Mouse (Mus musculus): ENCODE measurements around the gene Dnajc5g. TPM values are rescaled to one million over a fixed set of nuclear protein-coding genes. Genes with fewer than 3 reads are reported as not detected.

Gene Dnajc5g
- total RNA-seq, 2 experiments from 2014 or later, result not detected

DNA sequence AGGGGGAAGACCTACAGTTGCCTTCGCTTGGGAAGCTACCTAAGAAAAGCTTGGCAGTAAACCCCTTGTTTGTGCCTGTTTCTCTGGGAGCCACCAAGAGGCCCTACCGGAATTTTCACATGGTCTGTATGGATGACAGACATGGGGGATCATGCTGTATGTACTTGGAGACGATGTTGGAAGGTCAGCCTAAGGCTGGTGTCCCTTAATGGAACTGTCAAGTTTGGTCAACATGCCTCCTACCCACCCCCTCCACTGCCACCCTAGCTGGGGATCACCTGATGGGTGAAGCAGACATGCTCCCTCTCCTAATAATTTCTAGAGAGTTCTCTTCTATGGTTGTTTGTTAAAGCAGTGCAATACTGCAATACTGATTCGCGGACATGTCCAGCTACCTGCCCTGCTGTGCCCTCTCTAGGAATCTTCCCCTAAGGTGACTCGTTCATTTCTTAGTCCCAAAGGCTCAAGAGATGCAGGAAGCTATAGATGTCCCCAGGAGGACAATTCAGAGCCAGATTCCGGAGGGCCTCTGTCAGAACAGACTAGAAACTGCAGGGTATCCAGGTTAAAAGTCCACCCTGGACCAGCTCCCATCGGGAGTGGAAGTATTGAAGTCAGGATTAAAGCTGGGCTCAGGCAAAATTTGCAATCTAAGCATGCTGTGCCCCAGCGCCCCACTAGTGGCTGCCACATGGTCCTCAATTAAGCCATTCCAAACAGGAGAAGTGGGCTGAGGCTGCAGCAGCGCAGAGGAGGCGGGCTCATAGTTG lies 10.2 kb upstream of the Dnajc5g start:
- DNase-seq (ENCODE audit: low spot score in 2 of 2), result no peak

DNA sequence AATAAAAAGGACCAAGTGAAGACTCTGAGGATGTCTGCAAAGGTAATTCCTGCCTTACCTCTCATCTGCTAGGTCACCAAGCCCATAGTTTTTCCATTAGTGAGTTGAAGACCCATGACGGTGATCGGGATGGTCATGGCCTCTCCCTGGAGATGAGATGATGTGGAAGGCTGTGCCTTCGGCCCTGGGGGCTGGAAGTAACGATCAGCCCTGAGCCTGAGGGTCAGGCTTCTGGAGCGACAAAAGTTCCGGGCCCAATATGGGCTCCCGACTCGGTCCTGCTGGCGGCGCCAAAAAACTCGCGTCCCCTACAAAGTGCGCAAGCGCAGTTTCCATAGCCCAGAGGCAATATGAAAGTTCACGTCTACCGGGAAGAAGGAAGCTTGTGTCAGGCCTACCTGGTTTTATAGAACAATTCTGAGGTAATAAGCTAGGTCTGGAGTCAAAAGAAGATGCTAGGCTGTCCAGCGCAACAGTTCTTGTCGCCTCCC lies 2.0 kb downstream of the Dnajc5g start, which contains the start of gene Slc30a3:
Slc30a3 (minus strand) TSS at position 238 of the 491 bp plus-strand sequence.
- DNase-seq (ENCODE audit: low spot score in 2 of 2), result no peak

DNA sequence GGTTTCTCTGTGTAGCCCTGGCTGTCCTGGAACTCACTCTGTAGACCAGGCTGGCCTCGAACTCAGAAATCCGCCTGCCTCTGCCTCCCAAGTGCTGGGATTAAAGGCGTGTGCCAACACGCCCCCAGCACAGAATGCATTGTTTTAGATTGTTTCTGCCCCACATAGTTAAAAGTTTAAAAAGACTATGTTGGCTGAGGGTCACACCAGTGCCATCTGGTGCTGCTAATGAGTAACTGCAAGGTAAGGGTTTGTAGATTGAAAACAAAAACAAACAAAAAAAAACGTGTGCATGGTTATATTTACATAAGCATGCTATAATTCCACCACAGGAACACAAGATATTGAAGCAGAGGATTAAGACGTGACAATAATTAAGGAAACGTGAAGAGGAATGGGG lies 4.7 kb downstream of the Dnajc5g start:
- no peak for DNase-seq (ENCODE audit: low spot score in 2 of 2)

DNA sequence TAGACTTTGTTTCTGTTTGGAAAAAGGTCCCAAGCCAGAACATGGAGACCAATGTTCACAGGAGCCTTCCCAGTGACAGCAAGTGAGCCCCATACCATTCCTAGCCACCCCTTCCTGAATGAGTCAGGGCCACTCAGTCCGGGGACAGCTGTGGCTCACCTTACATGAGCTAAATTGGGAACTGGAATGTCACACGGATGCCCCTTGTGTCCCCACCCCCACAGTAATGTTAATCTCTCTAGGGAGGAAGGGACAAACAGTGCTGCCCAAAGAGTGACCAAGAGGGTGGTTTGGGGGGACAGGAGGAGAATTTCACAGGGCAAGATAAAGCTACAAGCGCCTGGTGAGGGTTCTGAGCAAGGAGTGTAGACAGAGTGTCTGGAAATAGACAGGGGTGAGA lies 10.3 kb downstream of the Dnajc5g start, which contains the start of gene Trim54:
Trim54 (plus strand) TSS at position 359 of the 400 bp plus-strand sequence.
- no peak for DNase-seq (ENCODE audit: low spot score in 2 of 2)

DNA sequence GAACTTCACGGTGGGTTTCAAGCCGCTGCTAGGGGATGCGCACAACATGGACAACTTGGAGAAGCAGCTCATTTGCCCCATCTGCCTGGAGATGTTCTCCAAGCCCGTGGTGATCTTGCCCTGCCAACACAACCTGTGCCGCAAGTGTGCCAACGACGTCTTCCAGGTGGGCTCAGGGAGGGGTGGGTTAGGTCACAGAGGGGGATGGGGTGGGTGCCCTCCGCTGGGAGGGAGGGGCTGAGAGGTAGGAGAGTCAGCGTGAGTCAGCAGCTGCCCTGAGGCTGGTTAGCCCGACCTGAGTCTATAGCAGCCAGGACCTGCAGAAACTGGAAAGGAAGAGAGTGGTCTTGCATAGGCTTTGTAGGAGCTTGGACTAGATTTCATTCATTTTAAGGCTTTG lies 10.8 kb downstream of the Dnajc5g start:
- DNase-seq (ENCODE audit: low spot score in 2 of 2), result no peak

DNA sequence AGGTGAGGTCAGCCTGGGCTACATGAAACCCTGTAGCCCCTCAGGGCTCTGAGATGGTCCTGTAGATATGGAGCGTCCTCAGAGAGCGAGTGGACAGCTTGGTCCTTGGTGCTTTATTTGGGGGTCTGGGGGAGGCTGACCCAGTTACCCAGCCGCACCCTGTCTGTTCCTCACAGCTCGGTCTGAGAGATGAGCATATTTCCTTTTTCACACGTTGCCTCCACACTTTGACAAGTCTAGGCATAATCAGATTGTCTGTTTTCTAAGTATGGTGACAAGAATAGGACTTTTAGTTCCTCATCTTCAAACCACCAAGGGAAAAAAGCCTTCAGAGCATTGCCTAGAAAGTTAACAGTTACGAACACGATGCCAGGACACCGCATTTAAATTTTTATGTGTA lies 15.0 kb downstream of the Dnajc5g start:
- DNase-seq (ENCODE audit: low spot score in 2 of 2), result no peak

DNA sequence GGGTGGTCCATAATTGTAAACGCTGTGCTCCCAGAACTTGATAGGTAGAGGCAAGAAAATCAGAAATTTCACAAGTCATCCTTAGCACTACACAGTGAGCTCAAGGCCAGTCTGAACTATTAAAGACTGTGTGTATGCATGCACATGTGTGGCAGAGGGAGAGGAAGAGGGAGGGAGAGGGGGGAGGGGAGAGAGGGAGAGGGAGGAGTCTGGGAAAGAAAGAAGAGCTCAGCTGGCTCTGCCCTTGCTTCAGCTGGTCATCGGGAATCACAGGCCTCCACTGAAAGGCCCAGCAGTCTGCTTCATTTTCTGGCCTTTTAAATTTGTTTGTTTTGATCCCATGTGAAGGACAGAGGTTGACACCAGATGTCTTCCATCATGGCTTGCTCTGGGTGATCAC lies 17.4 kb downstream of the Dnajc5g start:
- DNase-seq (ENCODE audit: low spot score in 2 of 2), result no peak

DNA sequence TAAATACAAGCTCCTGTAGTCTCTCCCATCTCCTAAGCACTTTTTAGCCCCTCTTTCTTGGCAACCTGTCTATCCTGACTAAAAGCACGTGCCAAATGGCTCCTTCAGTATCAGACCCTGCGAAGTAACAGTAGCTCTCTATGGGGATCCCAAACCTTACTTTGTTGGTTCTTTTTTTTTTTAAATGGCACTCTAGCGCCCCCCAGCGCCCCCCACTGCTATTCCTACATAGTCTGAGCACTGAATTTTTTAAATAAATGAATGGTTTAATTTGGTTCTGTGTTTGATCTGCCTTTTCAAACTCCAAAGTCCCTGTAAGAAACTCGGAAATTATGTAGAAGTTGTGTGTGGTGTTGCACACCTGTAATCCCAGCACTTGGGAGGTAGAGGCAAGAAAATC lies 20.0 kb downstream of the Dnajc5g start:
- DNase-seq (ENCODE audit: low spot score in 2 of 2), result no peak

DNA sequence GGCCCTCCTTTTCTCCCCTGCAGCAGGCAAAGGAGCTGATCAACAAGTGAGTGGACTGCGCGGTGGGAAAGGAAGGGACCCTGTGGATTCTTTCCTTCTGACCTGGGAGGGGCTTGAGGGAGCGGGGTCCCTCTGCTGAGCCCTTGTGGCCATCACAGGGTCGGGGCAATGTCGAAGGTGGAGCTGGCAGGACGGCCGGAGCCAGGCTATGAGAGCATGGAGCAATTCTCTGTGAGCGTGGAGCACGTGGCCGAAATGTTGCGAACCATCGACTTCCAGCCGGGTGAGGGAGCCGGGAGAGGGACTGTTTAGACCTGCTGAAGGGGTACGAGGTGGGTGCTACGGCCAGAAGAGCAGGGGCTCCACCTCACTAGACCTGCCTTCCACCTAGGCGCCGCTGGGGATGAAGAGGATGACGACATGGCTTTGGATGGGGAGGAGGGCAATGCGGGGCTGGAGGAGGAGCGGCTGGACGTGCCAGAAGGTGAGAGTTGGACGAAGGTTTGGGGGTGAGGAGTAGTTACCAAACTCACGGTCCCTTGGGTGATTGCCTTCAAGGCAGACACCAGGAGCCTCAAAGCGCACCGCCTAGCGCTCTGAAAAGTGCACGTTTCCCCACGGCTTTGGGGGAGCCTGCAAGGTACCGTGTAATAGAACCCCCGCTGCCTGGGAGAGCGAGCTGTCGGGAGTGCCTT lies 30.8 kb downstream of the Dnajc5g start:
- peak in 1 of 2 experiments; percentile 20 for DNase-seq (ENCODE audit: low spot score in 2 of 2)

DNA sequence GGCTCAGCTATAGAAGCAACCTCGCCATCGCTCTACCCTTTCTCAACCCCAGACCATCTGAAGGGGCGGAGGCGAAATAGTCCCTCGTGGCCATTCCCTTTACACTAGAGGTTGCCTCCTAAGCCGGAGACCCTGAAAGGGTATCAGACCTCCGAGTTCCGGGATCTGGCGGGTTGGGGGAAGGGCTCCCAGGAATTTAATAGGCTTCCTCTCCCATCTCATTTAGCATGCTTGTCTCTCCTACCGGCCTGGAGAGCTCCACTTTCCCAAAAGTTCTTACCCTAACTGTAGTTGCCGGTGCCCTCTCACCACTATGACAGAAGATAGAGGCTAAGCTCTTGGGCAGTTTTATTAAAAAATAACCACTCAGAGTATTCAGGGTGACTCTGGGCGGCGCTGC lies 31.6 kb downstream of the Dnajc5g start:
- no peak for DNase-seq (ENCODE audit: low spot score in 2 of 2)

DNA sequence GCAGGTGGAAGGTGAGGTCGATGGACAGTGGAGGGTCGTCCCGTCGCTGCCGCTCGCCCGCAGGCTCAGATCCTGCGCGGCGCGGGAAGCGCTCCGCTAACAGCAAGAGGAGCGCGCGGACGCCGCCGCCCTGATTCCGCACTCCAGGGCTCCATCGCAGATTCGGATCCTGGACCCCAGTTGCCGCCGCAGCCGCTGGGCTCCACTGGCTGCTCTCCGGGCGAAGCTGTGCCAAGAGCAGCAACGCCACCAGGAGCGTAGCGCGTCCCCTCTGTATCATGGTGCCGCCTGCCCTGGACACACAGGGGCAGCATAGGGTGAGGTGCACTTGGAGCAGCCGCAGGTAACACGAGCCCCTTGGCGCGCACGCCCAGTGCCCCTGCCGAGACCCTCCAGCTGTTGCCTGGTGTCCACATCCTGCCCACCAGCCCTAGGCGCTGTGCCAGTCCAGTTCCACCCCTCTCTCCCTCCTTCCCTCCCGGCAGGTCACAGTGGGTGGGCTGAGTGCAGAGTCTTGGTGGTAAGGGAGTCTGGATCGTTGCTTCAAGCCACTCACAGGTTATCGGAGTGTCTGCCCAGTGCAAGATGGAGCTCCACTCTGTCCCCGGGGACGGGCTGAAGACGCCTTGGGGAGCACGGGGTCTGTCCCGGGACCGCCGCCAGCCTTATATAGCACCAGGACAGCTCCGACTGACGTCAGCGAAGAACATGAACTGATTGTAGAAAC lies 32.3 kb downstream of the Dnajc5g start, which contains the start of gene Ucn:
Ucn (minus strand) TSS at position 589 of the 727 bp plus-strand sequence.
- DNase-seq (ENCODE audit: low spot score in 2 of 2), result peak in 1 of 2 experiments; percentile 17

DNA sequence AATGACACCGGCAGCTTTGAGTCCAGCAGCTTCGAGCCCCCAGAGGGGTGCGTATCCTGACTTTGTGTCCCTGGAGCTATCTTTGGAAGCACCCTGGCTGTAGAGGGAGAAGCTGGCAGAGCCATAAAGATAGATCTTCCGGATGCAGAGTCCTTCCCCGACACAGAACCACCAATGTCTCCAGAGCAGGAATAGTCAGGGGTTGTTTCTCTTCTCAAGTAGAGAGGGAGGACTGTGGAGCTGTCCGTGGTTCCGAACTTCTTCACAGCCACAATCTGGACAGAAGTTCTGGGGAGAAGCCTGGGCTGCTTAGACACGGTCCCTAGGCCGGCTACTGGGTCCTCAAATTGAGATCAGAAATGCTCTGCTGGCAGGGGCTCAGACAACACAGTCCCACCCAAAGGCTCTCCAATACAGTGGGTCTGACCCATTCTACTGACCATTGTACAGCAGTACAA lies 32.9 kb downstream of the Dnajc5g start:
- no peak for DNase-seq (ENCODE audit: low spot score in 2 of 2)

DNA sequence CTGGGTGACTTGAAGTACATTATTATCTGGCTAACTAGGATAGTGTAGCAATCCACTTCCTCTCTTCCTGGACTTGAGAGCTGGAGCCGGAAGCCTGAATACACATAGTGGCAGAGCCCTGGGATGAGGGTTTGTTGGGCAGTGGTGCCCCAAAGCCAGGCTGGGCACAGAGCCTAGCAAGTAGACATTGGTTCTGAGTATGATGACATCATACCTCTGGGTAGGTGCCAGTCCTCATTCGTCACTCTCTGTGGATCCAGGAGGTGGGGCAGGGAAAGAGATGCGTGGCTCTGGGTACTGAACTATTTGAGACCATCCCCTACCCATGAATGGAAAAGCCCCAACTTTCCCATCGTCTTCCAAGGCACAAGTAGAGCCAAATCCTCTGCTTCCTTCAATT lies 43.7 kb downstream of the Dnajc5g start:
- DNase-seq (ENCODE audit: low spot score in 2 of 2), result no peak

DNA sequence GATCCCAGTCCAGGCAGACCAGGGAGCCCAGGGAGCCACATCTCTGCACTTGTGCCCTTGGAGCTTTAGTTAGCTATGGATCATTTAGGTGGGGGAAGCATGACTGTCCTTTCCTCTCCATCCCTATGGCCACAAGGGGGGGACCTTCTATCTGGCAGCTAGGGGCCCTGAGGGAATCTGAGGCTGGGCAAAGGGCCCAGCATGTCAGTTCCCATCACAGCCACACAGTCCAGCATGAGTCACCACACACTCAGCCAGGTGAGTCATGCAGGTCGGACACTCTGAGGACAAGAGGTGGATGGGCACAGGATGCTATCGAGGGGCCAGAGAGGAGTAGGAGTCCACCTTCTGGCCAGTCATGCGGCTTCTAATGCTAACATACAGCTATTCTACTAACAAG lies 45.7 kb downstream of the Dnajc5g start:
- DNase-seq (ENCODE audit: low spot score in 2 of 2), result no peak

DNA sequence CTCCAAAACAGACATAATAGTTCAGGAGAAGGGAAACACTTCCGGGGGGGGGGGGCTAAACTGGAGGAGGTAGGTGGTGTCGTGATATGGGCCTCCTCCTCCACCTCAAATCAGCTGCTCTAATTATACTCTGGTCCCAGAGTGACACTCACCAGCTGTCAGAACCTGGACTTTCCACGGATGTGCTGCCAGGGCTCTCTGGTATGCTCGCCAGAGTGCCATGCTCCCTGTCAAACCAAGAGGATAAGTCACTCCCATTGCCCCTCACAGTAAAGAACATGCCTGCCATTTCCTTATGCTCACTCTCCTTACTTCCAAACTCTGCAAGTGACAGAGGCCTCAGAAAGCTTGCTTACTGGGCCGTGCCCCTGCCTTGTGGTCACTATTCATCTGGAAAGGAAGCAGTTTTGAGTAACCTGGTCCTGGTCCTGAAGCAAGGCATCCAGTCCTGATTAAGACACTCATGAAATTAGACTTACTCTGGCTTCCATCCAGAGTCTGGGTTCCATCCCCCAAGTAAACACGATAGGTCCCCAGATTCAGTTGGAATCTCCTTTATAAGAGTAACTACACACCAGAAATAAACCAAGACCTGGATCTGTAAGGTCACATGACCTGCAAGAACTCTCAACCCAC lies 47.5 kb downstream of the Dnajc5g start:
- DNase-seq (ENCODE audit: low spot score in 2 of 2), result peak in 1 of 2 experiments; percentile 21

DNA sequence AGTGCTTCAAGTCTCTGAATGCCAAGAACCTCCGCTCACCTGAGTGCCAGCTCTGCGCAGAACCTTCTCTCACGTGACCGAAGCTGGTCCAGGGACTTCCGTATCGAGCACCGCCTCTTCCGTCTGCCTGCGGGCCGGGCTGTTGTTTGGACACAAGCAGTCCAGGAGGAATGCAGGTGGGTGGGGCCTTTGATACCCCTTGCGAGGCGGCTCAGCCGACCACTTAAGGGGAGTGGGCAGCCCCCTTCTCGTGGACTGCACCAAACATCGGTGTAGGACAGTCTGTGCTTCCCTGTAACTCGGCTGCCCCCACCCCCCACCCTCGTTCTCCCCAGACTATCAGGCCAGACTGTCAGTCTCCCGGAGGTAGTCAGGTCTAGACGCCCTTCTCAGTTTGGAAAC lies 48.1 kb downstream of the Dnajc5g start, which contains the start of gene Mpv17:
Mpv17 (minus strand) TSS at position 100 of the 402 bp plus-strand sequence.
- DNase-seq (ENCODE audit: low spot score in 2 of 2), result peak; percentile 72 to 80

Other genes starting within 250 kb of the Dnajc5g start
- 10 to 100 TPM; 64.5 to 66.9 TPM for gene Tmem214, start 238.3 kb upstream of the Dnajc5g start, total RNA-seq (2021)
- gene Agbl5, start 217.6 kb upstream of the Dnajc5g start, total RNA-seq (2021), result 10 to 100 TPM; 23.0 to 25.6 TPM
- gene Ost4, start 198.5 kb upstream of the Dnajc5g start, total RNA-seq (2021), result 10 to 100 TPM; 91.7 to 98.2 TPM
- 1 to 10 TPM; 5.7 to 6.5 TPM for gene Emilin1, start 192.9 kb upstream of the Dnajc5g start, total RNA-seq (2021)
- gene Khk, start 184.9 kb upstream of the Dnajc5g start, total RNA-seq (2021), result 10 to 100 TPM in 1 of 2 experiments, 1 to 10 TPM in 1; 8.0 to 12.7 TPM
- gene Cgref1, start 160.7 kb upstream of the Dnajc5g start, total RNA-seq (2021), result 10 to 100 TPM; 39.6 to 43.0 TPM
- 100 to 1,000 TPM; 116 to 125 TPM for gene Preb, start 145.9 kb upstream of the Dnajc5g start, total RNA-seq (2021)
- gene Tcf23, start 137.6 kb upstream of the Dnajc5g start, total RNA-seq (2021), result not detected
- gene Atraid, start 58.0 kb upstream of the Dnajc5g start, total RNA-seq (2021), result 10 to 100 TPM; 80.1 to 86.1 TPM
- gene Slc5a6, start 57.4 kb upstream of the Dnajc5g start, total RNA-seq (2021), result 10 to 100 TPM; 14.2 to 16.6 TPM
- gene Cad, start 51.5 kb upstream of the Dnajc5g start, total RNA-seq (2021), result 10 to 100 TPM; 21.2 to 23.2 TPM
- gene Slc30a3, start 2.0 kb downstream of the Dnajc5g start, total RNA-seq (2021), result 10 to 100 TPM; 41.0 to 47.6 TPM
- gene Trim54, start 10.4 kb downstream of the Dnajc5g start, total RNA-seq (2021), result not detected
- not detected for gene Ucn, start 32.5 kb downstream of the Dnajc5g start, total RNA-seq (2021)
- 10 to 100 TPM; 36.3 to 41.4 TPM for gene Mpv17, start 48.0 kb downstream of the Dnajc5g start, total RNA-seq (2021)
- 1 to 10 TPM; 2.2 to 2.6 TPM for gene Gm29609, start 73.6 kb downstream of the Dnajc5g start, total RNA-seq (2021)
- 10 to 100 TPM; 57.4 to 66.3 TPM for gene Gtf3c2, start 73.9 kb downstream of the Dnajc5g start, total RNA-seq (2021)
- gene Snx17, start 86.9 kb downstream of the Dnajc5g start, total RNA-seq (2021), result 10 to 100 TPM; 77.1 to 83.3 TPM
- 10 to 100 TPM; 53.0 to 62.7 TPM for gene Eif2b4, start 87.1 kb downstream of the Dnajc5g start, total RNA-seq (2021)
- 10 to 100 TPM; 28.9 to 33.1 TPM for gene Zfp513, start 96.0 kb downstream of the Dnajc5g start, total RNA-seq (2021)
- 100 to 1,000 TPM; 102 to 107 TPM for gene Ppm1g, start 114.4 kb downstream of the Dnajc5g start, total RNA-seq (2021)
- 10 to 100 TPM; 76.3 to 76.6 TPM for gene Nrbp1, start 134.6 kb downstream of the Dnajc5g start, total RNA-seq (2021)
- gene Gm9970, start 134.9 kb downstream of the Dnajc5g start, total RNA-seq (2021), result not detected
- gene Krtcap3, start 145.4 kb downstream of the Dnajc5g start, total RNA-seq (2021), result 1 to 10 TPM; 2.3 to 2.9 TPM
- 10 to 100 TPM; 68.7 to 70.3 TPM for gene Ift172, start 184.8 kb downstream of the Dnajc5g start, total RNA-seq (2021)
- gene Fndc4, start 189.8 kb downstream of the Dnajc5g start, total RNA-seq (2021), result 100 to 1,000 TPM; 164 to 185 TPM
- gene Gckr, start 191.2 kb downstream of the Dnajc5g start, total RNA-seq (2021), result under 1 TPM; 0.09 to 0.25 TPM